Mouse (Mus musculus) pancreas, adult 10 weeks (tissue): ENCODE measurements around the gene Rsph1. TPM values are rescaled to one million over a fixed set of nuclear protein-coding genes. Genes with fewer than 3 reads are reported as not detected.

Source experiments
- polyA plus RNA-seq: library from polyadenylated mRNA; stranded (reverse); fragments of 350-450 nt; fragmentation: Illumina TruSeq; extraction: RNeasy Lipid Tissue Mini Kit (QIAGEN cat#74804); gene quantifications from one replicate; pipeline ENCODE4 v1.2.3, GENCODE M21; 2015; ENCODE audit warnings: low read depth, low replicate concordance; ENCODE audit not compliant: insufficient read depth

Gene Rsph1
- 1.7 TPM for polyA plus RNA-seq

DNA sequence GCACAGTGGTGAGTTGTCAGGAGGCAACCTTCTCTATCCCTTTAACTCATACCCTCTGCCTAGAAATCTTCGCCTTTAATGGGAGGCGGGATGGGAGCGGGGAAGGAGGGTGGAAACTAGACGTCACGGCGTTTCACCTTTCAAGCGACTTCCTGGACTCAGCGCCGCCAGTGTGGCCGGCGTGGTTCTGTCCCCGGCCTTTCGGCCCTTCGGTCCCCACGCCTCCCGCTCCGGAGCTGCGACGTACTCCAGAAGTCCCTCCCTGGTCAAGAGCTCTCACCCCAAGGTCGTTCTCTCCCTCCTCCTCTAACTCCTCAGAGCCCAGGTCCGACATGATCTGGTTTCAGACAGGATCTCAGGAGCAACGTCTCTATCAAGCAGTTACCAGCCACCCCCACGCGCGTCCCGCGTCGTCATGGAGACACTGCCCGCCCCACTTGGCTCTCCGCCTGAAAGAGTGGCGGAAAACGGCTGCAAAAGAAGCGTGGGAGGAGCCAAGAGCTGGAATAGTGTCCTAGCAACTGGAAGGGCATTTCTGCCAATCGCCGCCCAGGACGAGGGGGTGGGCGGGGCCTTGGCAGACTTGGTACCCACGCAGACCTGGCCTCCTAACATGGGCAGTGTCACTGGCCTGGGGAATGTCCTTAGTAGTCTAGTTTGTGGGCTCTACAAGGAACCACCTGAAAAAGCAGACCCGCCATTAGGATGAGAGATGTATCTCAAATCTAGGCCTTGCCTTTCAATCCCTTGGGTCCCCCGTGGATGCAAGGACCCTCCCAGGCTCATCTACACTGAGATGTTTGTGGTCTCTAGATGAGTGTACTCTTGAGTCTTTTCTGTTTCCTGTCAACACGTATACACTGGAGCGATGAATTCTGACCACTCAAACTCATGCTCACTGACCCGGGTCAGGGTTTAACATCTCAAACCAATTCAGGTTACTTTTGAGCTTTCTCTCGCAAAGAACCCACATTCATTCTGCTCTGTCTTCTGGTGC, at the start of gene Rsph1:
TSS of gene Rsph1 (minus strand) at position 462 of the 997 bp plus-strand sequence.

DNA sequence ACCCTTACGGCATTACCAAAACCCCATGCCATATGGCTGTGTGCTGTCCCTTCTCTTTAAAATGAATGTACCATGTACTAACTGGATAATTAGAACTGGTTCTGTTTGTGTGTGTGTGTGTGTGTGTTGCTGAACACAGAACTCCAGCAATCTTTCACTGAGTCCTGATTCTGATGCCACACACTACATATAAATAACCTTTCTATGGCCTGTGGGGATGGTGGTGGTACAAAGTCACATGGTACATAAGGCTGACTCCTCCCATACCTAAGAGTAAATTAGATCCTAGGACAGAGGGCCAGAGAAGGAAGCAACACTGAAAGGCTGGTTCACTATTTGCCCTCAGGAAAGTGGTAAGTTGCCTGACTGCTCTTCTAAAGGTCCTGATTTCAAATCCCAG, 9.3 kb upstream of the Rsph1 start, which contains the start of gene Slc37a1:
TSS of gene Slc37a1 (plus strand) at position 301 of the 400 bp plus-strand sequence.

DNA sequence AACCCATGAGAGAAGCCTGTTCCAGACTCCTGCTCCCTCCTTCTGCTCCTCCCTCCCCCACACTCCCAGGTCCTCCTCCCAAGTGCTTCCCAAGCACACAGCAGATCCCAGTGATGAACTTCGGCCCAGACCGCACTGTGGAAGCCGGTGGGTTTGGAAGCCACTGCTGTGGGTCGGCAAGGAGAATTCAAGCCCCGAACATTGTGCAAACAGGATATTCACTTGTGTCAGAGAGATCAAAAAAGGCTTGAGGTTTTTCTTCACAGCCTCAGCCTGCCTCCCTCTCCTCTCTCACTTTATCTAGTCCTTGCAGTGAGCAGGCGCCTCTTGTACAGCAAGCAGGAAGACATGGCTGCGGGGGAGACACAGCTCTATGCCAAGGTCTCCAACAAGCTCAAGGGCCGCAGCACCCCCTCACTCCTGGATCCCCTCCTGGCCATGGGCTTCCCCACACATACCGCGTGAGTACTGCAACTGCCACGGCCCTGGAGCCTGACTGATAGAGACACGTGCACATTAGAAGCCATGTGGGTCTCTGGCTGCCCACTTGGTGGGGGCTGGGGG, 69.3 kb downstream of the Rsph1 start, which contains the start of gene Ubash3a:
TSS of gene Ubash3a (plus strand) at position 103 of the 564 bp plus-strand sequence.

Other genes with a start within 250 kb of the Rsph1 start
- 3.0 TPM for gene Abcg1, start 219.7 kb downstream of the Rsph1 start, polyA plus RNA-seq
- not detected for gene Tff3, start 147.7 kb downstream of the Rsph1 start, polyA plus RNA-seq
- 3,679 TPM for gene Tff2, start 133.1 kb downstream of the Rsph1 start, polyA plus RNA-seq
- gene Tff1, start 112.1 kb downstream of the Rsph1 start, polyA plus RNA-seq = not detected
- not detected for gene Tmprss3, start 78.4 kb downstream of the Rsph1 start, polyA plus RNA-seq
- 0.31 TPM for gene Ubash3a, start 69.5 kb downstream of the Rsph1 start, polyA plus RNA-seq
- 4.8 TPM for gene Slc37a1, start 9.4 kb upstream of the Rsph1 start, polyA plus RNA-seq
- gene Pde9a, start 108.8 kb upstream of the Rsph1 start, polyA plus RNA-seq = 2.3 TPM
- 5.0 TPM for gene Wdr4, start 242.6 kb upstream of the Rsph1 start, polyA plus RNA-seq
- 73.4 TPM for gene Ndufv3, start 242.7 kb upstream of the Rsph1 start, polyA plus RNA-seq